Mouse (Mus musculus): ENCODE measurements at regions not wholly inside any gene's neighbourhood (a gene's known extent, or its start where the extent isn't known, plus 50 kb on each side); places are given as distances from the start of the nearest gene placed in this dataset.

DNA sequence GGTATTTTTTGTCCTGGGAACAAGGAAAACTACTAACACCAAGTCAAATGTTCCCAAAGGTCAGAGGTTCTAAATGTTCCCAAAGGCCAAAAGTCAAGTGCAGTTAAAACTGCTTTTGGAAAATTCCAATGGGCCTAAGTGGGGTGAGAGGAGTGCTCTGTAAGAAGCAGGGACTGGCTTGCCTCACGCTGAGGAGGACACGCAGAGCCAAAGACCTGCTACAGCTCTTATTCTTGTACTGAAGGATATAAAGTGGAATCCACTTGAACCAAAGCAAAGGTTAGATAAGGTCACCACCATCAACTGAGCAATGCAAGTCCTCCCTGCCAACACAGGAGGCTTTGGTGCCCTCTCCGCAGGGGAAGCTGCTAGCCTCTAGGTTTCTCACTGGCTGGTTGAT lies 260.3 kb upstream of the Prok2 start:
- in situ Hi-C loops (cut with MboI, MseI) = no loop called here

DNA sequence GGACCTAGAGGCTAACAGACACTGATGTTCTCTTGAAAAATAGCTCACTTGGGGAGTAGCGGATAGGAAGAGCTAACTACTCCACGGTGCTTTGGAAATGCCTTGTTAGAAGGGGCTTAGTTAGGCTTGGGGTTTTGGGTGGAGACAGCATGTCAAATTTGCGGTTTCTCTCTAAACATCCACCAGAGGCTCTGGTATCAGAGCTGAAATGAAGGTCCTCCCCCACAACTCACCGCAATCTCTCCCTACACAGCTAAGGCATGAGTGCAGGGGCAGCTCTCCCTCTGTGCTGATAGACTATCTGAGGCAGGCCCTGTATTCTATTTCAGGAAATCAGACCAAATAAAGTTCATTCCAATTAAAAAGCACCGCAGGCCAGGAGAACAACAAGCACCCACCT lies 259.1 kb upstream of the Prok2 start:
- in situ Hi-C loops (cut with MboI, MseI) = no loop called here

DNA sequence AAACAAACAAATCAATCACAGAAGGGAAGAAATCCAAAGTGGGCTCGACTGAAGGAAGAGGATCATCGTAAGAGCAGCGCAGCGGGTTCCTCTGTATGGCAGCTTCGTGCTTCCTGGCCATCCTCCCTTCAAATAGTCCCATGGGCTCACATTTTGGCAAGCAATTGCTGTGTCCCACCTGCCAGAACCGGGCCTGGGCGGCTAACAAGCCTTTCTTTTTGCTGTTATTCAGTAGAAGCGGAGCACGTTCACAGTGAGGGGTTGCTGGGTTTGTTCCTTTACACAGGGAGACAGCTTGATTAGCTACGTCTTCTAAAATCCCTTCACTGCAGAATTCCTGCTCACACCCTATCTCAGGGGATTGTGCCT lies 258.6 kb upstream of the Prok2 start:
- in situ Hi-C loops (cut with MboI, MseI) = no loop called here

DNA sequence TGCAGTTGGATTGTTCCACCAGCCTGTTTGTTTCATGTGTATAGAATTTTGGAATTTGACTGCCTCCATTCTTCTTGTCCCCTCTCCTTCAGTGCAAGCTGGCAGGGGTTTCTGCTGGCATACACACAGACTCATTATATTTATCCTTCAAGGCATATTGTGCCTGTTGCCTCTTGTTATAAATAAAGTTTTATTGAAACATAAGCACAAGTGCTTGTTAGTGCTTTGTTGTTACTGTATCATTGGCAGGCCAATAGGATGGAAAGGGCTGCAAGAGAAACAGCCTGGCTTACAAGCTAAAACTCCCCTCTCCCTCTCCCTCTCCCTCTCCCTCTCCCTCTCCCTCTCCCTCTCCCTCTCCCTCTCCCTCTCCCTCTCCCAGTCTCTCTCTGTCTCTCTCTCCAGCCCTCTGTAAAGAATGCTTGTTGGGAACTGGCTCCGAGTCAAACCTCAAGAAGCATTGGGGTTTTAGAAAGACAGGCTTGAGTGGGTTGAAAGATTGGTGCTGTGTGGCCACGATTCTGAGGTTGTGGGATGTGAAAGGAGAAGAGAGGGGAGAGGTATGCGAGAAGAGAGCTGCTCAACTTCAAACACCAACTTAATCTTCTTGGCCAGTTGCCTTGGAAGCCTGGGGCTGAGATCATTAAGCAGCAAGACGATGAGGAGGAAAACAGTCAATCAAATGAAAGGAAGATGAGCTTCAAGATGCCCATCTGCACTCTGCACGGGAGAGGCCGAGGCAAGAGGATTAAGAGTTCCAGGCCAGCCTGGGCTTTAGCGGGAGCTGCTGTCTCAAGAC lies 258.1 kb upstream of the Prok2 start:
- in situ Hi-C loops (cut with MboI, MseI) = no loop called here

DNA sequence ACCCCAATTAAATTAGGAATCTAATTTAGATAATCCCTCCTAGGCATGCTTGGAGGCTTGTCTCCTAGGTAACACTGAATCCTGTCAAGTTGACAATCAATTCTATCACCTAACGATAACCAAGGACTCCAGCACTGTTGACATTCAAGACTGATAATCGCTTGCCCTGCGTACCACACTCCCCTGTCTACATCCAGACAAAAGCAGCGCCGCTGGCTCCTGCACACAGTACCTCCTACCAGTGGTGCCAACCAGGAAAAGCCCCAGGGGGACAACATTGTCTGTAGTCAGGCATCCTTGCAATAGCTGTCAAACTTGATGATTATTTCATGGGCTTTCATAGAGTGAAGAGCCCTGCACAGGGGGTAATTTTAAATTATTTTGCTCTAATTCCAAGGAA lies 253.4 kb upstream of the Prok2 start:
- in situ Hi-C loops (cut with MboI, MseI) = no loop called here

DNA sequence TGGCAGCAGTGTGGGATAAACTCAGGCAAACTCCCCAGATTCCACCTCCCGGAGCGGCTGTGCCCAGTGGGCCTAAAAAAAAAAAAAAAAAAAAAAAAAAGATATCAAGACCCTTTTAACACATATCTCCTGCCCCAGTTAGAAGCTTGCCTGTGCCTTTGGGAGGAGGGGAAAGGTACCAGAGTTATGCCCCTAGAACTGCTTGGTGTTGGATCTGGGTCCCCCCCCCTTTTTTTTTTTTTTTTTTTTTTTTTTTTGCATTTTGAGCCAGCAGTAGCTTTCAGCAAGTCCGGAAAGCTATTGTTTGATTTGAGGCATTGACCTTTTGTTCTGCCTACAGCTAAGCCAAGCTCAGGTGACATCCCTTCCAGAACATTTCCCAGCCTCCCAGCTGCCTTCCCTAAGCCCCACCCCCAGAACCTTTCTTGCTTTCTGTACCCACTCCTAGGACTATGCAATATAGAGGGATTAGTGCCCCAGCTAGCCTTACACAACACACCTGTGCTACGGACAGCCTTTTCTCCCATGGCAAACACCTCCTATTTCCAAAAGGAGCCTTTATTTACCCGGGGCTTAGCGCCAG lies 252.1 kb upstream of the Prok2 start:
- in situ Hi-C loops (cut with MboI, MseI) = no loop called here

DNA sequence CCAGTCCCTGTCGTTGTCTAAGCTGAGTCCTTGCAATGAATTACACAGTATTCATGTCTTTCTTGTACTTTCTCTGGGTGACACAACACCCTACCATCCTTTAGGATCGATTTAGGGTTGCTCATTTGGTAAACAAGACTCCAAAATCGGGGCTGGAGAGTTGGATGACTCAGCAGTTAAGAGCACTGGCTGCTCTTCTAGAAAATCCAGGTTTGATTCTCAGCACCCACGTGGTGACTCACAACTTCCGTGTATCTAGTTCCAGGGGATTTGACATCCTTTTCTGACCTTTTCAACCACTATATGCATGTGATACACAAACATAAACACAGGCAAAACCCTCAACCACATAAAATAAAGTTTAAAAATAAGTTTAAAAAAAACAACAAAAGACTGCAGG lies 250.0 kb upstream of the Prok2 start:
- in situ Hi-C loops (cut with MboI, MseI) = no loop called here

DNA sequence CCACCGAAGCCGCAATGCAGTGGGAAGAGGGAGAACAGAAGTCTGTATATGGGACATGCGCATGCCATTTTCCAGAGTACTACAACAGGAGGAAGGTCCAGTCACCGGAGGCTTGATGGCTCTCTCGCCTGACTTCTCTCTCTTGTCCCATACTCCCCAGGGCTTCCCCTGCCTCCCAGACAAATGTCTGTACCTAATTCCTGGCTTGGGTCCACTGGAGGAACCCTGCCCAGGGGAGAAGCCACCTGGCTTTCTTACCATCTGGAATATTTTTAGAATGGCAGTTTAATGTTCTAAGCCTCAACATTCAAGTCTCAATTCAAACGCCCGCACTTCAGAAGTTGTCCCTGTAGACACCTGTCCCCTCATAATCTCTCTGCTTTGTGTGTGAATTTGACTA lies 249.3 kb upstream of the Prok2 start:
- in situ Hi-C loops (cut with MboI, MseI) = no loop called here

DNA sequence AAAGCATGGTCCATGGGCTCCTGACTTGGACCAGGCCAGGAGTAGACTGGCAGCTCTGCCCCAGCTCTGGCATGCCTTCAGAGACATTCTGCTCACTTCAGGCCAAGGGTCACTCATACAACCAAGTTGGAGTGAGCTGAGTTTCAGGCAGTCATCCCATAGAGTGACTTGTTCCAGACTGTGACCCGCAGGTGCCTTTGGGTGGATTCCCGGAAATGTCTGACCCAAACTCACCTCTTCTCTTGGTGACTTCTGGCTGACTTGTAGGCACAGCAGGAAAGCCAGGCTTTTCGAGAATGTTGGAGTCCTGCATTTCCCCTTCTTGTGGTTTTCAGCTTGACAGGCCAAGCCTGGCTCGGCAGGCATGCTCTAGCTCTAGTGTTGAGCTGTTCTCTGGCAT lies 248.3 kb upstream of the Prok2 start:
- in situ Hi-C loops (cut with MboI, MseI) = no loop called here

DNA sequence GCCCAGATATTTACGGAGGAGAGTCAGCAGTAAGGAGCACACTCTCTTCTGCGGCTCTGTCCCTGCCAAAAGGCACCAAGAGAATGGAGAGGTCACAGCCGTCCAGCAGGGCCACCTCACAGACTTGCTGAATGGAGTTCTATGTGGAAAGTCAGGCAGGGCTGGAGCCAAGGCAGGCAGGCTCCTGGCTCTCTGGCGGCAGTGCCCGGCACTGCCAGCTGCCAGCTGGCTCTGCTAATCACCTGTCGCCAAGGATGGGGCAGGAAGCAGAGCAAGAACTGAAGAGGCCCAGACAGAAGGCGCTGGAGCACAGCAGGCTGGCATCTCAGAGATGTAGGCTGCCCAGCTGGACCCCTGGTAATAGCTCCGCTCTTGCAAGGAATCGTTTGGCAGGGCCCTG lies 245.2 kb upstream of the Prok2 start:
- in situ Hi-C loops (cut with MboI, MseI) = no loop called here

DNA sequence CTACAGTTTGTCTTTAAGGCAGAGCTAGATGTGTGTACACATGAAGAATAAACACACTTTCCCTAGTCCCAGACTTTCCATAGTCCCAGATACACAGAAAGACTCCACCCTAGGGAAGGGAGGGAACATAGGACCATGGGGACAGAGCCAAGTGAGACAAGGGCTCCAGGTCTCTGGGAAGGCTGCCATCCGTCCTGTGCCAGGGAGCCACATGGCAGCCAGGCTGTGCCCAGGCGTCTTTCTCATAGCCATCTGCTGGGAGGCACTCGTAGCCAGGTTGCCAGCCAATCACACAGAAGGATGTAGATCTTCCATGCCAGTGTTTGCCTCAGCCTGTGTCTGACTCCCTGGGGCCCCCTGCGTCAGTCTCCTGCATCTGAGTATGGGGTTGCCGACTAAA lies 242.7 kb upstream of the Prok2 start:
- in situ Hi-C loops (cut with MboI, MseI) = no loop called here

DNA sequence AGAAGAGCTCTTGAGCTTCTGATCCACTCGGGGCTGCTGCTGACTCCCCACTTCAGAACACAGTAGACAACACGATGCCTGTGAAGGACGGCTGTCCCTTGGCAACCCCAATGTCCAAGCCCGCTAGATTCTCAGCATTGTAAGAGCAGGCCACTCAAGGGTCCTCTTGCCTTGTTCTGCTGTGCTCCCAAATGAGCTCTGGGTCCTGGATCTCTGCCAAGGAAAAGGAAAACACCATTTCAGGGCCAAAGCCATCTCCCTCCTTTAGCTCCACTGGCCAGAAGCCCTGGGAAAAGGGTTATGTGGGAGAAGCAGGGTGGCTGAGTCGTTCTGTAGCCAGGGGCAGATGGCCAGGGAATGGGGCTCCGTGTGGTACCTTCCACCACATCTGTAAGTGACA lies 241.3 kb upstream of the Prok2 start:
- in situ Hi-C loops (cut with MboI, MseI) = no loop called here

DNA sequence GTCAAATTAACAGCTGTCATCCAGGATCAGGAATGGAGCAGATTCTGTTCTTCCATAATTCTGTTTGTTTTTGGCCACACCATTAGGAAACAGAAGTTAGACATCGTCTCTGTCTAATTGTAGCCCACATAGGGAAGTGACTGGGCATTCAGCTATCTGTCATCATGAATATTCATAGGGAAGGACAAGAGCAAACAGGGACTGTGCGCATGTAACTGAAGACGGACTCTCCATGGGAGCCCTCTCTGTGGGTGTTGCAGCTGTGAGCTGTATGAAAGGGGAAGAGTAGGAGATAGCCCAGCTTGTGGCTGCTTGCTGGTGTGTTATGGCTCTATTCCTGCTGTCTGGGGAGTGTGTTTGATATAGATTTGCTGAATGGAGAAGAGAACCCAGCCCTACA lies 238.3 kb upstream of the Prok2 start:
- in situ Hi-C loops (cut with MboI, MseI) = no loop called here

DNA sequence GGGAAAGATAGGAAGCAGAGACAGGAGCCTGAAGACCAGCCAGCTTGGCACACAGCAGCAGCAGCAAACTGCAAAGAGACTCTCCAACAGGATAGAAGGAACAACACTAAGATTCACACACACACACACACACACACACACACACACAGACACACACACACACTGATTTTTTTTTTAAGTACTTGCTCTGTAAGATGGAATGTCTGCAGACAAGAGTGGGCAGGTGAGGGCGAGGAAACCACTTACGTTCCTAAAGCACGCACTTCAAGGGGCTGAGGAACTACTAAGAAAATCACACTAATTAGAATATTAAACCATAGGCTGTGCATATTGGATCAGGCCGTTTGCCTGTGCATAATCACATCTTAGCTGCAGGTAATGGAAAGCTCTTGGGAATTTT lies 237.8 kb upstream of the Prok2 start:
- in situ Hi-C loops (cut with MboI, MseI) = no loop called here

DNA sequence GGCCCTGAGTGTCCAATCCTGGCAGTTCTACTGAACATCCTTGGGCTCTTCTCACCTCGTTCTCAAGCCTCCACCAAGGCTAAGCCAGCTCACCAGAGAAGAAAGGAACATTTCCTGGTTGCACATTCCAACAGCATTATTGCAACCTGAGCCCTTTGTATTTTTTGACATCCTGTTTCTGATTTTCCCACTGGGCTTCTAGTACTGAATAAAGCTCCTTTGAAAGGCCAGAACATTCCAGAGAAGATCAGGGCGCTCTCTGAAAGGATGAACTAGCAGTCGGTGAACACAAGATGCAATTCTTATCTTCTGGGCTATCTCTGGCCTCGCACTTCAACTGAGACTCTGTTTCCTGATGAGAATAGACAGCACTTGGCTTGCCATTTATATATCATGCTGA lies 233.2 kb upstream of the Prok2 start:
- in situ Hi-C loops (cut with MboI, MseI) = no loop called here

DNA sequence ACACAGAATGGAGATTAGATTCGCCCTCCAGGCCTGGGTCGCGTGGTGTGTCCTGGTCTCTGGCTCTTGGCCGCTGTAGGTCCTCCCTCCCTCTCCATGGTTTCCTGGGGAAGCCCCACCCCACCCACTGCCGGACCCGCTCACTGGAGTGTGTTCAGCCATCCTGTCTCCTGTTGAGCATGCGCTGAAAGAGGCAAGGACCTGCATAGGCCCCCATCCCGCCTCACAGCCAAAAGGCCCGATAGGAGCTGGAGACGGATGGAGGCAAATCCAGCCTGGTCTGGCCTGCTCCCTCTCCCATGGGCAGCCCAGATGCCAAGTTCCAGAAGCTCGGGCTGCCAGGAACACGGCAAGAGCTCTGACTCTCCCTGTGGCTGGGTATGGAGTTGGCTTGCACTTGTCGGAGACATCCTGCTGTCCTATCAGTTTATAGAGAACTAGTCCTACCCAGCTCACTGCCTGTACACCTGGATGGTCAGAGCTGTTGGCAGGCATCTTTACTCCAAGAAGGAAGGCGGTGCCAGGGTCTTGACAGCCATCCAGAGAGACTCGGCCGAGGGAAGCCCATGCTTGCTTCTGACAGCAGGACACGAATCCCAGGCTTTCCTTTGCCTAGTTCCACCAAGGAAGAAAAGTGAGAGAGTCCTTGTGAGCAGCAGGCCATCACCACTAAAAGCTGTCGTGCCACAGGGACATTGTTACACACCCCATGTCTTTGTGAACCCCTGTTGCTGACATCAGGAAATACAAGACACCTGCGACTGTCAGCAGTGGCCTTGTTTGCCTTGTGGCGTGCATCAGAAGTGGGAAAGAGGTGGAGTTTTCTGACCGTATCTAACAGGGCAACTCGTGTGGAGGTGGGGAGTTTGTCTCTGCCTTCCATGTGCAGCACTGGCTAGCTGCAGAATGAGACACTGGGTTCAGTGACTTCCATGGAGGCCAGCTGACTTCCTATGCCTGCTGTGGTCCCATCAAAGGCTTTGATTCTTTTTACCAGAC lies 228.9 kb upstream of the Prok2 start:
- in situ Hi-C loops (cut with MboI, MseI) = no loop called here

DNA sequence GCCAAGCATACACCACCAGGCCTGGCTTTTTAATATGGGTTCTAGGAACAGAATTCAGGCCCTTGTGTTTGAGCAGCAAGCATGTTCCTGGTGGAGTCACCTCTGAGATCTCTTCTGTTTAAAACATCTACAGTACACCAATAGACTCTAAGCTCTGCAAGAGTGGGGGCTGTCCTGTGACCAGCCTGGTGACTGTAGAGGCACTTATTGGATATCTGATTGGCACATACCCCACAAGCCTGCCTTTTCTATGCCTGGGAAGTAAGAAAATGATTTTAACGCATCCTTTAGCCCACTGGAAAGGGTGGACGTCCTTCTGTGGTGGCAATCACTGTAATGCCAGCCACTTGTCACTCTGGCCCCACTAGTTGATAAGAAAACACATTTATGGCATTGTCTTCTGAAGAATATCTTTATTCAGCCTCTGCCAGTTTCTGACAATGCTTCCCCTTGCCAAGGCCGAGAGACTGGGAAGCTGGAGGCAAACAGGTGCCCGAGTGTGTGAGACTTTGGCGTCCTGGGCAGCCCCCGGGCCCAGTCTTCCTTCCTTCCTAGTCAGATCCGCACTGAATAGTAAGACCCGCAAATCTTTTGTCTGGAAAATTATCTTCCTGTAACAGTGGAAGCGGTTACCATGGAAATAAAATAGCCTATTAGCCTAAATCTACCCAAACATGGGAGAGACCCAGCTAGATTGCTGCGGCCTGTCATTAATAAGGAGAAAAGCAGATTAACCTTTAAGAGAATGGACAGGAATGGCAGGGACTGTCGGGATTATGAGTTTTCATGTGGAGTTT lies 228.0 kb upstream of the Prok2 start:
- in situ Hi-C loops (cut with MboI, MseI) = no loop called here

DNA sequence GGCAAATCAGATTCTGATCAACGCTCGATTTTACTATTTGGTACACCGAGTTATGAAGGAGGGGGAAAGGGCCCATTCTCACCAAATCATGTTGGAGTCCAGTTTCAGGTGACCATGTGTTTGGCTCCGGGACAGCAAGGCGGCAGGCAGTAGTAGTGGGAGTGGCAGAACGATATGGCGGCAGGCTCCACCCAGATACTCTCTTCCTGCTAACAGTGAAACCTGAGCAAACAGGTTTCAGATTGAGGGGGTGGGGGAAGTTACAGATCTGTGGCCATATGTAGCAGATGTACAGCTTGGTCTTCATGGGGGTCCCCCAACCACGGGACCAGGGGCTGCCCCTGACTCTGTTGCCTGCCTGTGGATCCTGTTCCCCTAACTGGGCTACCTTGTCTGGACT lies 224.6 kb upstream of the Prok2 start:
- in situ Hi-C loops (cut with MboI, MseI) = no loop called here

DNA sequence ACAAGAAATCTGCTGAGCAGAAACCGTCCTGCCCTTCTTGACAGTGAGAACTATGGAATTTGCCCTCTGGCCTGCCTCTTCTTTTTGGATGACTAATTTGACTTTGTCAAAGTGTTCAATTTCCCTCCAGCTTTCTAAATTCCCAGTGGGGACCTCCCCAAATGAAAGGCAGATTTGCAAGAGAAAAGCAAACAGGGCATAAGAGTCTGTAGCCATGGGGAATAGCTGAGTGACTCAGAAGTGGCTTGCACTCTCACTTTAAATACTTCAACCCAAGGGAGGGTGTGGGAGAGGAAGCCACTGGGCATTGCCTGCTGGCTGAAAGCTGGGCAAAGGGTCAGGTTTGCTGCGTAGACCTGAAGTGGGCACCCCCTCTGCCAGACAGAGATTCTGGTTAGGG lies 220.7 kb upstream of the Prok2 start:
- in situ Hi-C loops (cut with MboI, MseI) = no loop called here

DNA sequence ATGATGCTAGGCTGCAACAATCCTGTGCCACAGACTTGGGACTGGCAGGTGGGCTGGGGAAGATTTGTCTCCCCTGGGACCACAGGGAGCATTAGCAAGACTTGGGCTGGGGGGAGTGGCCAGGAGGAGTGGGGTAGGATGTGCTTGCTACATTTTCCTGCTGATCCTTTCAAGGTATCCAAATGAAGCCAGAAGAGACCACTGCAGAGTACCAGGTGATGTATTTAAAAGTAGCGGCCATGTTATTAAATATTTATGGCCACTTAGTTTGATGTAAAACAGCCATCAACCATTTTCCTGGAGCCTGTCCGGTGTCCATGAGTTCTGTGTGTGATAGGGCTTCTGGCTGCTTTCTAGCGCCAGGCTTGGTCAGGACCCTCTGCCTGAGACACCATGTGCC lies 220.3 kb upstream of the Prok2 start:
- in situ Hi-C loops (cut with MboI, MseI) = no loop called here

DNA sequence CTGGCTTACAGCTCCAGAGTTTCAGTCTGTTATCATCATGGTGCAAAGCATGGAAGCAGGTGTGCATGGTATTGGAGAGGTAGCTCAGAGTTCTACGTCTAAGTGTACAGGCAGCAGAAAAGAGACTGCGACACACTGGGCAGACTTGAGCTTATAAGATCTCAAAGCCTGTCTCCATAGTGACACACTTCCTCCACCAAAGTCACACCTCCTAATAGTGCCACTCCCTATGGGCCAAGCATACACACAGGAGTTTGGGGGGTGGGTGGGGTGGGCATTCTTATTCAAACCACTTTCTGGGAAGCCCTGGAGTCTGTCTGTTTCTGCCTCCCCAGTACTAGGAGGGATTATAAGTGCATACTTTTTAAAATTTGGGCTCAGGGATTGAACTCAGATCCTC lies 219.5 kb upstream of the Prok2 start:
- in situ Hi-C loops (cut with MboI, MseI) = no loop called here

DNA sequence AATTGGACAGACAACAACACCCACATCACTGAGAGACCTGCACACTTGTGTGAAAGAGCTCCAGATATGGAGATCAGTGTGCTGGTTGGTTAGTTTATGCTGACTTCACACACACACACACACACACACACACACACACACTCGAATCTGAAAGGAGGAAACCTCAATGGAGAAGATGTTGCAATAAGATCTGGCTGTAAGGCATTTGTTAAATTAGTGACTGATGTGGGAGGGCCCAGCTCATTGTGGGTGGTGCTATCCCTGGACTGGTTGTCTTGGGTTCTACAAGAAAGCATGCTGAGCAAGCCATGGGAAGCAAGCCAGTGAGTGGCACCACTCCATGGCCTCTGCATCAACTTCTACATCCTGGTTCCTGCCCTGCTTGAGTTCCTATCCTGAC lies 216.8 kb upstream of the Prok2 start:
- in situ Hi-C loops (cut with MboI, MseI) = no loop called here
